Mouse (Mus musculus) lung, adult 2 months (tissue): ENCODE results near the gene Psenen.

Experiments
- CTCF ChIP-seq: fragments of 200-500 bp; IDR thresholded peaks from 2 replicates; pipeline ENCODE4 v1.5.1; 2011; ENCODE audit warnings: mild to moderate bottlenecking, low read length, control low read depth; ENCODE audit not compliant: insufficient read depth
- POLR2A ChIP-seq: fragments of 200-500 bp; IDR thresholded peaks from 2 replicates; pipeline ENCODE4 v1.6.1; 2011; ENCODE audit warnings: low read depth, mild to moderate bottlenecking, control low read depth, low read length, borderline replicate concordance; ENCODE audit errors: extremely low read depth

GRCm38 (mm10) chr7:30520396-30520795 is 43.0 kb downstream of the Psenen start:
- TF ChIP-seq CTCF (no peak), POLR2A (no peak)
